Mouse (Mus musculus) small intestine, adult 2 months (tissue): ENCODE results near the gene Hmgb1.

Experiments used
- CTCF ChIP-seq: fragments of 200-500 bp; IDR thresholded peaks from 2 replicates; pipeline ENCODE4 v1.5.1; 2012; ENCODE audit warnings: low read depth, mild to moderate bottlenecking, control low read depth, inconsistent platforms, low read length, moderate library complexity, mixed read lengths; ENCODE audit not compliant: insufficient replicate concordance, insufficient read length; ENCODE audit errors: extremely low read depth
- POLR2A ChIP-seq: fragments of 200-500 bp; IDR thresholded peaks from 2 replicates; pipeline ENCODE4 v1.6.1; 2012; ENCODE audit warnings: low read depth, mild to moderate bottlenecking, control low read depth, inconsistent platforms, low read length, moderate library complexity

DNA sequence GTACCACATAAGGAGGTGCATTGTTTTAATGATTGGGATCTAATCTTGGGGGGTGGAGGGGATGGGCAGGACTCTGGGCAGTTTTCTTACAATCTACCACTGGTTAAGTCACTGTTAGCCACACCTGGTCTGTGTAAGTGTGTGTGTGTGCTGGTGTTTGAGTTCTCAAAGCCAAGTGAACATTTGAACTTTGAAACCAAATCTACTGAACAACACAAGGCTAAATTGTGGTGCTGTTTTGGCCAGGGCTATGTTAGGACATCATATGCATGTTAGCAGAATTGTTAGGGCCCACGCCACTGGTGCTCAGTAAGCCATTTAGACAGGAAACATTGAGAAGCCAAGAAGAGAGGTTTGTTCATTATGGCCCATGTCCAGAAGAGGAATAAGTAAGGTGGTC lies 14.5 kb upstream of the Hmgb1 start:
- TF ChIP-seq POLR2A (no peak), CTCF (no peak)
